Mouse (Mus musculus) hindbrain, embryonic 14.5 days (tissue): Measurements from ENCODE around the gene Lrfn2. TPM values are rescaled to one million over a fixed set of nuclear protein-coding genes. Genes with fewer than 3 reads are reported as not detected.

Experiments
- ATAC-seq: fragments of 200-750 bp; cut with Nextera tagmentation; 2 replicates; pipeline ENCODE4 v1.8.0; 2017; ENCODE audit warnings: moderate number of reproducible peaks, mild to moderate bottlenecking, moderate TSS enrichment, moderate library complexity; ENCODE audit not compliant: low FRiP score
- DNase-seq: peaks from one replicate; pipeline ENCODE4 v3.0.0-alpha.2; 2015; ENCODE audit warnings: low spot score
- H3K27ac ChIP-seq: fragments of 300-500 bp; sonication (generic); 2 replicates; pipeline ENCODE4 v1.5.1; 2014; ENCODE audit warnings: mild to moderate bottlenecking, moderate library complexity
- H3K27me3 ChIP-seq: fragments of 300-500 bp; sonication (generic); 2 replicates; pipeline ENCODE4 v1.6.1; 2014; ENCODE audit warnings: mild to moderate bottlenecking, low read length, mixed read lengths; ENCODE audit not compliant: control insufficient read depth, insufficient read depth
- H3K36me3 ChIP-seq: fragments of 300-500 bp; sonication (generic); replicated peaks from 2 replicates; pipeline ENCODE4 v1.6.1; 2014; ENCODE audit not compliant: control insufficient read depth, insufficient read depth
- H3K4me1 ChIP-seq: fragments of 300-500 bp; sonication (generic); replicated peaks from 2 replicates; pipeline ENCODE4 v1.6.1; 2014; ENCODE audit warnings: antibody characterized with exemption, low read length, mixed read lengths; ENCODE audit not compliant: control insufficient read depth, insufficient read depth
- H3K4me2 ChIP-seq: fragments of 300-500 bp; sonication (generic); replicated peaks from 2 replicates; pipeline ENCODE4 v1.6.1; 2014; ENCODE audit warnings: mild to moderate bottlenecking, moderate library complexity
- H3K4me3 ChIP-seq: fragments of 300-500 bp; sonication (generic); replicated peaks from 2 replicates; pipeline ENCODE4 v1.5.1; 2014; ENCODE audit warnings: mild to moderate bottlenecking, low read length
- H3K9ac ChIP-seq: fragments of 300-500 bp; sonication (generic); 2 replicates; pipeline ENCODE4 v1.6.1; 2014
- H3K9me3 ChIP-seq: fragments of 300-500 bp; sonication (generic); 2 replicates; pipeline ENCODE4 v1.6.1; 2016; ENCODE audit warnings: low read length; ENCODE audit not compliant: control insufficient read depth
- WGBS: fragments of 180-500 bp; shearing (Covaris S2); extraction: QIAGEN DNeasy Blood & Tissue Kit; methylation state at CpG from one replicate; pipeline ENCODE4 v1.1.7; 2014; 5-methylcytosine and 5-hydroxymethylcytosine counted together
- polyA plus RNA-seq: library from polyadenylated mRNA; unstranded; fragments of >200 nt; fragmentation: Nextera tagmentation; extraction: Ambion mirVana; gene quantifications from 2 replicates; pipeline ENCODE4 v1.2.1, GENCODE M21; 2014

Gene Lrfn2
- polyA plus RNA-seq, 1 experiment from 2014 or later = 7.9 TPM

DNA sequence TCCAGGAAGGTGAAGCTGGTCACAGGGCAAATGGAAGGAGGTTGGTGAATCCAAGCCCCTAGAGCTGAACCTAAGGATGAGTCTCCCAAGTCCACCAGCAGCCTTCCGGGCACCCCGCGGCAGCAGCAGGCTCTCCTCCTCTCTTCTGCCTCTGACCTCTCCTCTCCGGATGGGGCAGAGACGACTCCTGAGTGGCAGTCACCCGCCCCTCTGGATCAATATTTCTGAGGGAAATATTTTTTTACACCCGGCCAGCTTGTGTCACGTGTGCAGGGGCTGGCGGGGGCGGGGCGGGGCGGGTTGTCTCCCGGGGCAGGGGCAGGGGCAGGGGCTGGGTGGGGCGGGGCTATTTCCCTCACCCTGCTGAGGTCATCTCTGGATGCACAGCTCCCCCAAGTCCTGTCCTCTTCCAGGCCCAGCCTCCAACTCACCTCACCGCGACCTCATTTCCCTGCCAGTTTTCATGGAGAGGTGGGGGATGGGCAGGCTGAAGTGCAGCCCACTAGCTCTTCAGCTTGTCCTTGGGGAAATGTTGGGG lies 28.1 kb downstream of the Lrfn2 start:
- ATAC-seq = peak; percentile 60; the same call in 1 of the 2 replicates
- H3K4me3 ChIP-seq = no peak overlapping the region
- H3K9ac ChIP-seq = no peak overlapping the region
- peak; percentile 60 for DNase-seq
- no peaks in the 10 kb centered on the region for H3K36me3 ChIP-seq
- H3K27me3 ChIP-seq = no peaks in the 10 kb centered on the region
- H3K9me3 ChIP-seq = no peaks in the 10 kb centered on the region
- no peak overlapping the region for H3K27ac ChIP-seq
- peak overlapping the region; percentile 38 for H3K4me2 ChIP-seq
- 0 out of 2 replicates have a peak, but pooled peaks cover 11% of the 10 kb centered on the region for H3K4me1 ChIP-seq
- WGBS = 10% methylated on average over 16 of the region's 16 CpGs

DNA sequence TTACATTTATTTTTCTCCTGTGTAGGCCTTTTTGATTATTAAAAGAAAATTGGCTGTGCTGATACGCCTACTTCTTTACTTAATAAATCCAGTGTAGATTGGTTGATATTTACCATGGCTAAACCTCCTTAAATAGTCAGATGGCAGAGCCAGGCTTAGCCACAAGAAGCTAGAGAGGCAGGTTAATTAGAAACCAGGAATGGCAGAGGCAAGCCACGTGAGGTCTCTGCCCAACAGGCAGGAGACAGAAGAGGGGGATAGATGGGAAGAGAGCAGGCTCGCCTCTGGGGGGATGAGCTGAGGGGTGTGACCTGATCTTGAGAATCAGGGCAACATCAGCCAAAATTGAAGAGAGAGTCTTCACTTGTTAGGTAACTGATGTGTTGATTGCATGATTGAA lies 30.5 kb downstream of the Lrfn2 start:
- Histone ChIP-seq H3K4me3 (no peak overlapping the region), H3K4me1 (0 out of 2 replicates have a peak, but pooled peaks cover 11% of the 10 kb centered on the region), H3K9me3 (no peaks in the 10 kb centered on the region), H3K27me3 (no peaks in the 10 kb centered on the region), H3K4me2 (no peak overlapping the region), H3K27ac (no peak overlapping the region), H3K9ac (no peak overlapping the region), H3K36me3 (no peaks in the 10 kb centered on the region)
- WGBS = 54% methylated on average over 3 of the region's 3 CpGs
- ATAC-seq (no peak), DNase-seq (no peak)

DNA sequence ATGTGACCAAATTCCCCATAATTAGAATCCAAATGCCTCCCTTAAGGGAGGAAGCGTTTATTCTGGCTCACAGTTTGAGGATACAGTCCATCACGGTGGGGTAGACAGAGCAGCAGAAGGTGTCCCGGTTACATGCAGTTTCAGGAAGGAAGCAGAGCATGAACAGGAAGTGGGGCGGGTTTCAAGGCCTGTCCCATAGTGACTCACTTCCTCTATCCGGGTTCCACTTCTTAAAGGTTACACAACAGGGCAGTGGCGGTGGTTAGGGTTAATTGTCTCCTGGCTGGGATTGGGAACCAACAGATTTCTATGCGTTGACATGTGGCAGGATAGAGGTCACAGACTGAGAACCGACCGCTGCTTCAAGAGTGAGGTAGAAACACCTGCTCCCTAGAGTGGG lies 31.6 kb downstream of the Lrfn2 start:
- H3K4me3 ChIP-seq = no peak overlapping the region
- H3K27ac ChIP-seq = no peak overlapping the region
- no peak overlapping the region for H3K4me2 ChIP-seq
- H3K4me1 ChIP-seq = 0 out of 2 replicates have a peak, but pooled peaks cover 11% of the 10 kb centered on the region
- no peaks in the 10 kb centered on the region for H3K27me3 ChIP-seq
- DNase-seq = no peak
- no peaks in the 10 kb centered on the region for H3K36me3 ChIP-seq
- H3K9me3 ChIP-seq = no peaks in the 10 kb centered on the region
- WGBS = 84% methylated on average over 9 of the region's 9 CpGs
- no peak for ATAC-seq
- no peak overlapping the region for H3K9ac ChIP-seq

DNA sequence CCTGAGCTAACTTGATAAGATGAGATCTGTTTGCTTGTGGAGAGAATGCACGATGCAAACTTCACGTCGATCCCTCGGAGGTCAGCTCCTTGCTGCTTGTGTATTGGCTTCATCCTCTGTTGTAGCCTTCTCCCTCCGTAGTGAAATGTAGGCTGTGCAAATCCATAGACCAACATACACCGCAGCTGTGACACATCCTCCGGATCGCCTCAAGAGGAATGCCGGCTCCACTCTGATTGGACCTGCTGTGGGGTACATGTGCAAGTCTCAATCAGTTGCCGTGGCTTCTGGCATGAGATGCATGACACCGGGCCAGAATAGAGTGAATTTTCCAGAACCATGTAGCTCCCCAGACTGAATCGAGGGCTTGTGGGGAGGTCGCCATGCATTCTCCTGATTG lies 36.1 kb downstream of the Lrfn2 start:
- H3K36me3 ChIP-seq = no peaks in the 10 kb centered on the region
- H3K4me3 ChIP-seq = no peak overlapping the region
- ATAC-seq = no peak
- no peak overlapping the region for H3K4me2 ChIP-seq
- no peak overlapping the region for H3K27ac ChIP-seq
- H3K27me3 ChIP-seq = no peaks in the 10 kb centered on the region
- H3K9me3 ChIP-seq = no peaks in the 10 kb centered on the region
- H3K4me1 ChIP-seq = no peaks in the 10 kb centered on the region; the same call in 1 of the 2 replicates
- DNase-seq = no peak
- H3K9ac ChIP-seq = no peak overlapping the region
- WGBS = 89% methylated on average over 13 of the region's 13 CpGs

DNA sequence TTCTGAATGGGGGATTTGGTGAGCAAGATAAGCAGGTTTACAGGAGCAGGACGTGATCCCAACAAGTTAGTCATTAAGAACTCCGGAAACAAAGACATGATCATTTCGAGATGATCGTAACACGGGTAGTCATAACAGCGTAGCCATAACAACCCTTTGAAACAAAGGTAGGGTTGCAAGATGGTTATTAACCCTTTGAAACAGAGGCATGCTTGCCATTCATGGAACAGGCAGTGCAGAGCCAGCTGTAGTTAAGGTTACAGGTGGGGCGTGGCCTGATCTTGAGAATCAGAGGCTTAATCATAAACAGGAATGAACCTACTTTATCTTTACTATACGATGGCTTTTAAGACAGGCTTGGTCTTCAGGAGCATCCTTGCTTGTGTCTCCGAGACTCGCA lies 39.1 kb downstream of the Lrfn2 start:
- Histone ChIP-seq H3K9me3 (no peaks in the 10 kb centered on the region), H3K27ac (no peak overlapping the region), H3K27me3 (no peaks in the 10 kb centered on the region), H3K4me2 (no peak overlapping the region), H3K4me1 (peaks cover 18% of the 10 kb centered on the region), H3K9ac (no peak overlapping the region), H3K4me3 (no peak overlapping the region), H3K36me3 (no peaks in the 10 kb centered on the region)
- DNase-seq (no peak), ATAC-seq (no peak)
- 79% methylated on average over 10 of the region's 10 CpGs for WGBS

DNA sequence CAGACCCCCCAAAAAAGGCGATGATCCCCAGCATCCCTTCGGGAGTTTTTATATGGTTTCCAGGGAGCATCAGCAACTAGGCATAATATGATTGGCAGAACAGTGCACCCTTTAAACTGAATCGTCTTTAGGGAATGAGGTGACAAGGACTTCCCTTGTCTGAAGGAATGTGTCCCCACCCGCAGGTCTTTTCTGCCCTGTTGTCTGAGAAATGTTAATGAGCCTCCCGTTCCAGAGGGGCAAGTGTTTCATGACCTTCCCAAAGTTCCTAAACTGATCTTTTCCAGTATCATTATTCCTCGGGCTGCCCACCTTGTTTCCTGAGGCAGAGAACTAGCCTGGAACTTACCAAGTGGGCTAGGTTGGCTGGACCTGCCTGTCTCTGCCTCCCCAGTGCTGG lies 40.7 kb downstream of the Lrfn2 start:
- Histone ChIP-seq H3K36me3 (no peaks in the 10 kb centered on the region), H3K9me3 (no peaks in the 10 kb centered on the region), H3K27me3 (no peaks in the 10 kb centered on the region), H3K4me2 (no peak overlapping the region), H3K4me1 (peaks cover 32% of the 10 kb centered on the region), H3K4me3 (no peak overlapping the region), H3K27ac (no peak overlapping the region), H3K9ac (no peak overlapping the region)
- DNase-seq = no peak
- ATAC-seq = no peak
- 31% methylated on average over 6 of the region's 6 CpGs for WGBS

DNA sequence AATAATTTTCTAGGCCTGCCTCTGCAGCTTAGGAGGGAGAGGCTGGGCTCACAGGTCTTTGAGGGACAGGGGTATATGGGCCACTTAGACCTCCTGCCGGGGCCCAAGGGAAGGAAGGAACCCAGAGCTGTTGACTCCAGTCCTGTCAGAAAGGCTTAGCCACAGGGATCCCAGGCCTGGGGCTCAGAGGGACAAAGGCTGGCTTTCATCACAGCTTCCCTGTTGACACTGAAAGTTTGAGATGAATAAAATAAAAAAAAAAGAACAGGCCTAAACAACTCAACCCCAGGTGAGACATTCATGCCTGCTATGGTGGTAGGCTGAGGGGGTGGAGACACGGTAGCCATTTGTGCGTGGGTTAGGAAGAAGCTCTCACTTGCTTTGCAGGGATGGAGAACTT lies 41.2 kb downstream of the Lrfn2 start:
- H3K4me2 ChIP-seq = no peak overlapping the region
- DNase-seq (no peak), ATAC-seq (no peak)
- no peaks in the 10 kb centered on the region for H3K36me3 ChIP-seq
- 15% methylated on average over 3 of the region's 3 CpGs for WGBS
- no peaks in the 10 kb centered on the region for H3K9me3 ChIP-seq
- H3K4me1 ChIP-seq = peaks cover 35% of the 10 kb centered on the region
- no peak overlapping the region for H3K9ac ChIP-seq
- no peak overlapping the region for H3K27ac ChIP-seq
- no peak overlapping the region for H3K4me3 ChIP-seq
- H3K27me3 ChIP-seq = no peaks in the 10 kb centered on the region

DNA sequence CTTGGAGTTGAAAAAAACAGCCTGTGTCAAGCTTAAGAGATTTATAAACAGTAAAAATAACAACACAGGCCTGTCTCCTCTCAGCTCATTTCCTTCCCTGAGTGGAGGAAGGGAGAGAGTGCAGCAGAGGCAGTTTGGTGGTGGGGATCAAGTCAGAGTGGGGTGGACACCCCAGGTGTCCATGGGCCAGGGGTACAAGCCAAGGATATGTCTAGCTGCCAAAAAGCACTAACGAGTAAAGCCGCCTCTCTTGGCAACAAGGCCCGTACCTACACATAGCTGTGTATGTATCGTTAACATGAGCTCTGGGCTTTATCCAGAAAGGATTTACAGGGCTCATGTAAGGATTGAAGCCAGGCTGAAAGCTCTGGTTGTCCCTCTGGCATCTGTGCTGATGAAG lies 42.9 kb downstream of the Lrfn2 start:
- Histone ChIP-seq H3K27ac (peak overlapping the region; percentile 80), H3K4me3 (no peak overlapping the region), H3K9ac (0 out of 2 replicates have a peak overlapping the region, but pooled peaks have one; percentile 5), H3K4me2 (no peak overlapping the region), H3K9me3 (no peaks in the 10 kb centered on the region), H3K36me3 (no peaks in the 10 kb centered on the region), H3K4me1 (peaks cover 35% of the 10 kb centered on the region), H3K27me3 (no peaks in the 10 kb centered on the region)
- DNase-seq (no peak), ATAC-seq (no peak)
- 62% methylated on average over 4 of the region's 4 CpGs for WGBS

DNA sequence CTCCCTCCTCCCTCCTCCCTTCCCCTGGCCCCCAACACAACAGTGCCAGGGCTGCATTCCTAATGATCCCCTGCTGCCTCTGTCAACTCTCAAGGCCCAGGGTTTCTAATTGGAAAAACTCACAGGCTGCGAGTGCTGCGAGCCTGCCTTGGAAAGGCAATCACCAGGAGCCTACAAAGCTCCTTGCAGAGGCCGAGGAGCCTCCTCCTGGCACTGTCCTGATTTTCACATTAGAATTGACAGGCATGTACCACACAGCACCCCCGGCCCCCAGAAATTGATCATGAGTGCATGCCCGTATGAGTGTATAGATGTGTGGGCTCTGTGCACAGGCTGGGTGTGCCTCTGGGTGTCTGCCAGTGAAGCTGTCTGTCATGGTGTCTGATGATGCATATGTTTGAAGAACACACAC lies 44.4 kb downstream of the Lrfn2 start:
- no peak overlapping the region for H3K4me2 ChIP-seq
- 19% methylated on average over 5 of the region's 5 CpGs for WGBS
- no peak overlapping the region for H3K9ac ChIP-seq

More for the DNA sequence above, 44.4 kb downstream of the Lrfn2 start:
- Histone ChIP-seq H3K4me1 (peaks cover 35% of the 10 kb centered on the region), H3K4me3 (no peak overlapping the region), H3K36me3 (no peaks in the 10 kb centered on the region), H3K27me3 (no peaks in the 10 kb centered on the region), H3K9me3 (no peaks in the 10 kb centered on the region), H3K27ac (peak overlapping the region; percentile 81)
- ATAC-seq (peak; percentile 87), DNase-seq (peak; percentile 55)
